Mouse (Mus musculus) neural tube, embryonic 12.5 days (tissue): ENCODE measurements around the gene Rgs10. TPM values are rescaled to one million over a fixed set of nuclear protein-coding genes. Genes with fewer than 3 reads are reported as not detected.

Experiments used
- ATAC-seq: fragments of 200-750 bp; cut with Nextera tagmentation; 2 replicates; pipeline ENCODE4 v1.8.0; 2017; ENCODE audit warnings: low read depth, mild to moderate bottlenecking, moderate TSS enrichment, moderate library complexity; ENCODE audit not compliant: low FRiP score
- H3K27ac ChIP-seq: fragments of 300-500 bp; sonication (generic); 2 replicates; pipeline ENCODE4 v1.5.1; 2016
- H3K27me3 ChIP-seq: fragments of 300-500 bp; sonication (generic); replicated peaks from 2 replicates; pipeline ENCODE4 v1.6.1; 2016; ENCODE audit warnings: mild to moderate bottlenecking
- H3K36me3 ChIP-seq: fragments of 300-500 bp; sonication (generic); 2 replicates; pipeline ENCODE4 v1.6.1; 2016; ENCODE audit warnings: mild to moderate bottlenecking
- H3K4me1 ChIP-seq: fragments of 300-500 bp; sonication (generic); 2 replicates; pipeline ENCODE4 v1.6.1; 2016
- H3K4me2 ChIP-seq: fragments of 300-500 bp; sonication (generic); replicated peaks from 2 replicates; pipeline ENCODE4 v1.6.1; 2016; ENCODE audit warnings: mild to moderate bottlenecking
- H3K4me3 ChIP-seq: fragments of 300-500 bp; sonication (generic); 2 replicates; pipeline ENCODE4 v1.5.1; 2016
- H3K9ac ChIP-seq: fragments of 300-500 bp; sonication (generic); 2 replicates; pipeline ENCODE4 v1.6.1; 2016; ENCODE audit warnings: mild to moderate bottlenecking
- H3K9me3 ChIP-seq: fragments of 300-500 bp; sonication (generic); 2 replicates; pipeline ENCODE4 v1.6.1; 2016; ENCODE audit warnings: mild to moderate bottlenecking
- WGBS: fragments of 180-500 bp; shearing (Covaris S2); methylation state at CpG from one replicate; pipeline ENCODE4 v1.1.7; 2016; 5-methylcytosine and 5-hydroxymethylcytosine counted together
- polyA plus RNA-seq: library from polyadenylated mRNA; unstranded; fragments of >200 nt; fragmentation: Nextera tagmentation; extraction: Ambion mirVana; gene quantifications from 2 replicates; pipeline ENCODE4 v1.2.1, GENCODE M21; 2016

Gene Rgs10
- 18.6 and 22.7 TPM in 2 replicates for polyA plus RNA-seq

DNA sequence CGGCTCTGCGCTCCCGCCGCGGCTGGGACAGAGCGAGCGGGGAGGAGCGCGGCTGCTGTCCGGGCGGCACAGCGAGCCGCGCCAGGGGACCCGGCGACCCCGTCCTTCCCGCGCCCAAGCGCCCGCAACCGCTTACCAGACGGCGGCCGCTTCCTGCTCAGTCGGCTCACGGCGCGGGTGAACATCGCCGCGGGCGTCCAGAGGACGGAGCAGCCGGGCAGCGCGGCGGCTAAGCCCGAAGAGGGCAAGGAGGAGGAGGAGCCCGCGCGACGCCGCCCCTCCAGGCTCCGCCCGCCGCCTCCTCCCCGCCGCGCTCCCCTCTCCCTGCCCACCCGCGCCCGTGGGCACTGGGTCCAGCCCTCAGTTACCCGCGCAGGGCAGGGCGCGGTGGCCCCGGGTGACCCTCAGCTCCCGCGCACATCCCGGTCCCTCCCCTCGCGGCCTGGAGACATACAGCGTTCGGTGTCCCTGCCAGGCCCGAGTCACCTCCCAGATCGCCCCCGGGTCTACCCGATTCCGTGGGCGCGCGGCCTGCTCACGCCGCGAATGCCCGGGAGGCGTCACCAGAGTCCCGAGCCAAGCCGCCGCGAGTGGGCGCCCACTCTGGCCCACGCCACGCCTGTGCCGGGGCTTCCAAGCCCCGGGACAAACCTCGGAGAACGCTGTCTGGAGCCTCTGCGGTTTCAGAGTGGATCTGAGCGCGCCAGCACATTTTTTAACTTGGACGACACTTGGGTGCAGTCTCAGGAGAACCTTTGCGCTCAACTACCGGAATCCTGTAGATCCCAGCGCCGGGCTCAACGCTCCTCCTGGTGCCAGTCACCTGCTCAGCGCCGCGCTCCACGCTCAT is at the start of gene Rgs10:
Gene Rgs10 (minus strand): TSS at position 829 of the 850 bp plus-strand sequence.
- Histone ChIP-seq H3K9ac (peak within 1 kb of the TSS; percentile 69), H3K4me3 (peak within 1 kb of the TSS; percentile 71), H3K9me3 (no peaks in the 10 kb centered on the region), H3K27ac (no peak within 1 kb of the TSS), H3K36me3 (no peaks in the 10 kb centered on the region), H3K27me3 (peaks cover 72% of the 10 kb centered on the region), H3K4me2 (peak within 1 kb of the TSS; percentile 98), H3K4me1 (peaks cover 14% of the 10 kb centered on the region; the same call in 1 of the 2 replicates)
- peak; percentile 76 for ATAC-seq
- under 1% methylated on average over 98 of the region's 102 CpGs for WGBS

DNA sequence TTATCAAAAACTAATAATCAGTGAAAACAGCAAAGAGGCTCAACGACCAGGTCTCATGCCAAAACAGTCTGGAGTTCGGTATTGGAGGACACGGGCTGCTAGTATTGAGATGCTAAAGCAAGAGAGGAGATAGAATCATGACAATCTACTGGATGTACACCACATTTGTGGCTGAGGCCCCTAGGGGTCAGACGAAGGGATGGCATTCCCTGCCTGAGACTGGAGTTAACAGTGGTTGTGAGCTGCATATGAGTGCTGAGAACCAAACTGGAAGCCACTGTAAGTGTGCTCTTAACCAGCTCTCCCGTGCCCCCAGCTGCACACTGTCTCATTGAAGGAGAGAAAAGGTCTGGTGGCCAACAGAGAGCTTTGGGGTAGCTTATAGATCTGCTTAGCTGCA is 43.8 kb upstream of the Rgs10 start:
- no peak overlapping the region for H3K9ac ChIP-seq
- H3K4me1 ChIP-seq: peaks cover 6% of the 10 kb centered on the region; the same call in 1 of the 2 replicates
- ATAC-seq: no peak
- no peak overlapping the region for H3K27ac ChIP-seq
- H3K4me2 ChIP-seq: peak overlapping the region; percentile 80
- no peaks in the 10 kb centered on the region for H3K27me3 ChIP-seq
- H3K9me3 ChIP-seq: no peaks in the 10 kb centered on the region
- 84% methylated on average over 5 of the region's 5 CpGs for WGBS
- H3K4me3 ChIP-seq: peak overlapping the region; percentile 38; the same call in 1 of the 2 replicates
- H3K36me3 ChIP-seq: no peaks in the 10 kb centered on the region

DNA sequence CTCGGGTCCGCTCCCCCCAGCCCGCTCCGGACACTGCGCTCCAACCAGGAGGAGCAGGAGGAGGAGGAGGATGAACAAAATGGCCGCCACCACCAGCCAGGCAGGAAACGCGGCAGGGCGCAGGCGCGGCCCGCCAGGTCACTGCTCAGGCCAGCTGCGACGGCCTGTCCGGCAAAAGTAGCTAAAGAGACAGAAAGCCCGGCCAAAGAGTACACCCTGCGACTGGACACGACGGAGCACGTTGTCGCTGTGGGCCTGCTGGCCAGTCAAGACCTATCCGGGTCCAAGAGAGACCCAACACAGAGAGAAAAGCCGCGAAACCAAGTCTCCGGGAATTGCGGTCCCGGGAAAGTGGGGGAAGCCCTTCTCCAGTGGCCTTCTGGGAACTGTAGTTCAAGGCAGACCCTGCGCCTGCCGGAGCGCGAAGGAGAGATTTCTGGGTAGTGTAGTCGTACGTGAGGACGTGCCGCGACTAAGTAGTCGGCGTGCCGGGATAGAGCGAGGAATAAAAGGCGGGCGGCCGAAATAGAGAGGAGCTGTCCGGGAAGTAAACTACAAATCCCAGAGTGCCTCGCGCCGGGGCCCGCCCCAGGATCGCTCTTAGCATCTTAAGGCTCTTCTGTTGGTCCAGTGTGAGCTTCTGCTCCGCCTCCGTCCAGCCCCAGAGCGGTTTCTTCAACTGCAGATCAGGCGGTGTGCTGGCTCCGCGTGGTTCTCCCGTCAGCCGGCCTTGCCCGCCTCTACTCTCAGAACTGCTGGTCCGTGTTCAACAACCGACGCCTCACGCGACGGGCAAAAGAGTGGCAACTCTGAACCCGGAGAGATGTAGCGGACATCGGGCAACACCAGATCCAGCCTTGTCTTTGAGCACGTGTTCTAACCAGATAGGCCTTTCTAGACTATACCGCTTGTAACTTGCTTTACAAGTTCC is 43.0 kb upstream of the Rgs10 start, which contains the start of gene Tial1:
Gene Tial1 (minus strand): TSS at position 433 of the 931 bp plus-strand sequence.
- peak within 1 kb of the TSS; percentile 80 for H3K4me2 ChIP-seq
- no peaks in the 10 kb centered on the region for H3K27me3 ChIP-seq
- ATAC-seq: peak; percentile 98
- H3K27ac ChIP-seq: peak within 1 kb of the TSS; percentile 82
- WGBS: under 1% methylated on average over 69 of the region's 69 CpGs
- peaks cover 6% of the 10 kb centered on the region; the same call in 1 of the 2 replicates for H3K4me1 ChIP-seq
- peak within 1 kb of the TSS; percentile 88 for H3K9ac ChIP-seq
- H3K9me3 ChIP-seq: no peaks in the 10 kb centered on the region
- H3K36me3 ChIP-seq: no peaks in the 10 kb centered on the region
- peak within 1 kb of the TSS; percentile 92 for H3K4me3 ChIP-seq

DNA sequence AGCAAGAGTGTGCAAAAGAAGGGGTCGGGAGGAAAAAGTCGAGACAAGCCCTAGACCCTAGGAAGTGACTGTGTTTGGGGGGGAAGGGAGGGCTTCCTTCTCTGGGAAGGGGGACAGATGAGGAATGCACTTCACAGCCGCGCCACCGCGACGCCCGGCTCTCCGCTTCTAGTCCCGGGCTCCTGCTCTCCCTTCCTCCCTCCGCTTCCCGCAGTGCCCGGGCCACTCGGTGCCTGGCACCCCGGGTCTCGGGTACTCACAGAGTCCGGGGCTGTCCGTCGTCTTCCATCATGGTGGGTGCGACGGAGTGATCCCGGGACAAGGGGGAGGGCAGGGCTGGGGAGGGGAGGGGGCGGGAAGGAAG is 42.3 kb upstream of the Rgs10 start:
- no peaks in the 10 kb centered on the region for H3K36me3 ChIP-seq
- H3K4me1 ChIP-seq: peaks cover 6% of the 10 kb centered on the region; the same call in 1 of the 2 replicates
- peak; percentile 55; the same call in 1 of the 2 replicates for ATAC-seq
- 0% methylated on average over 22 of the region's 23 CpGs for WGBS
- H3K27me3 ChIP-seq: no peaks in the 10 kb centered on the region
- peak overlapping the region; percentile 80 for H3K4me2 ChIP-seq
- peak overlapping the region; percentile 92 for H3K4me3 ChIP-seq
- H3K27ac ChIP-seq: peak overlapping the region; percentile 82
- H3K9ac ChIP-seq: peak overlapping the region; percentile 88
- H3K9me3 ChIP-seq: no peaks in the 10 kb centered on the region

DNA sequence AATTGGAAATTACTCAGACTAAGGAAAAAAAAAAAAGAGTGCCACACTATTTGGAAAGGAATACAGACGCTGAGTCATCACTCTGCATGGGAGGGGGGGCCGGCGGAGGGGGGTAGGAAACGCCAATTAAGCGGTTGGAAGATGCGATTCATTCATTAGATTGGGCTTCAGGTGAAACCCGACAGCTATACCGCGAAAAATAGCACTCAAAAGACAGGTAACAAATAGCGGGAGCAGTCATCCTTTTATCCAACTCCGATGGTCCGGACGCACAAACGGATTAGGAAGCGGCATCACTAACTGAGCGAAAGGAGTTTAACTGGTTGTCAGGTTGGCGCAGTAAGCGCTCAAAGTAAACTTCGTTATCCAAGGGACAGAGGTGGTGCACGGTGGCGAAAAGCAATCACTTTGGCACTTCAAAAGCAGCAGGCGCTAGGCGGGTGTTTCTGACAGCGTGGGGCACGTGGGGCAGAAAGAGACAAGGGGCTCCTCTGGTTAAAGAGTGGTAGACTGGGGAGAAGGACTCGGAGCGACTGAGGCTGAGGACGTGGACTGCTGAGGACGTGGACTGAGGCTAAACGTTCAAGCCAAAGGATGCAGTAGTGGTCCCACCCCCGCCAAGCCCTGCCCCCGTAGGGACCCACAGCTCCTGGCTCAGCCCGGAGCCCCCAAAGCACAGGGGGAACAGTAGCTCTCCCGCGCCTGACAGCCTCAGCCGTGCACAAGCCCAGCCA is 41.7 kb upstream of the Rgs10 start:
- WGBS: 1% methylated on average over 36 of the region's 36 CpGs
- peak overlapping the region; percentile 92 for H3K4me3 ChIP-seq
- H3K4me2 ChIP-seq: peak overlapping the region; percentile 80
- H3K9ac ChIP-seq: peak overlapping the region; percentile 88
- peak overlapping the region; percentile 82 for H3K27ac ChIP-seq
- ATAC-seq: no peak; the same call in 1 of the 2 replicates
- H3K27me3 ChIP-seq: no peaks in the 10 kb centered on the region
- no peaks in the 10 kb centered on the region for H3K36me3 ChIP-seq
- no peaks in the 10 kb centered on the region for H3K9me3 ChIP-seq
- H3K4me1 ChIP-seq: peaks cover 6% of the 10 kb centered on the region; the same call in 1 of the 2 replicates

DNA sequence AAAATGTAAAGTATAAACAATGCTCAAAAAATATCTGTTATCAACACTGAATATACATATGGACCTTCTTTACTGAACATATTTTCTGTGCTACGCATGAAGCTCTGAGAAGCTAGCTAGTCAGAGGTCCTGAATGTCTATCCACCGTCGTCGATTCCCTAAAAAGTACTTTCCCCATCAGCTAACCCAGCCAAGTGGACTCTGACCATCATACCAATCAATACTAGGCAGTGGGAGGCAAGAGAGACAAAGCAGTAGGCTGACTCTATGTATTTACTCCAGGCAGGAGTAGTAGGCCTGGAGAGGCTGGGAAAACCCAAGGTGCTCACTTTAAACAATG is 41.2 kb upstream of the Rgs10 start:
- Histone ChIP-seq H3K9ac (peak overlapping the region; percentile 88), H3K27ac (no peak overlapping the region), H3K27me3 (no peaks in the 10 kb centered on the region), H3K4me2 (peak overlapping the region; percentile 80), H3K36me3 (0 out of 2 replicates have a peak, but pooled peaks cover 1% of the 10 kb centered on the region), H3K4me3 (peak overlapping the region; percentile 92), H3K4me1 (peaks cover 6% of the 10 kb centered on the region; the same call in 1 of the 2 replicates), H3K9me3 (no peaks in the 10 kb centered on the region)
- ATAC-seq: no peak
- 18% methylated on average over 4 of the region's 4 CpGs for WGBS

DNA sequence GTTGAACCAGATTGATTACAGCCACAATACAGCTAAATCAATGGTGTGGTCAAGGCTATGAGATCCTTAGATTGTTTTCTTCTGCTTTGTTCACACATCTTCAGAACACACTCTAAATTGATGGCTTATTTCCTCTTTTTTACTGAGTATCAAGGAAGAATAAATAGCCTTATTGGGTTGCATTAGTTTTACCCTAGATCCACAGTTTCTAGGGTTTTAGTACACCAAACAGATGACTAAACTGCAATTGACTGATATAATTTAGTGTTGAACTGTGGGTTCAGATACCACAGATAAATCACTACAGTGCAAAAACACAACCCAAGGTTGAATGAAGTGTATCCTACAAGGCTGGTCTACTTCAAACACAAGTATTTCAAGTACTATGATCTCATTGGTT is 39.5 kb upstream of the Rgs10 start:
- Histone ChIP-seq H3K4me3 (no peak overlapping the region), H3K9ac (no peak overlapping the region), H3K4me1 (peaks cover 6% of the 10 kb centered on the region; the same call in 1 of the 2 replicates), H3K36me3 (peaks cover 13% of the 10 kb centered on the region), H3K27ac (no peak overlapping the region), H3K27me3 (no peaks in the 10 kb centered on the region), H3K9me3 (no peaks in the 10 kb centered on the region), H3K4me2 (no peak overlapping the region)
- no peak for ATAC-seq

DNA sequence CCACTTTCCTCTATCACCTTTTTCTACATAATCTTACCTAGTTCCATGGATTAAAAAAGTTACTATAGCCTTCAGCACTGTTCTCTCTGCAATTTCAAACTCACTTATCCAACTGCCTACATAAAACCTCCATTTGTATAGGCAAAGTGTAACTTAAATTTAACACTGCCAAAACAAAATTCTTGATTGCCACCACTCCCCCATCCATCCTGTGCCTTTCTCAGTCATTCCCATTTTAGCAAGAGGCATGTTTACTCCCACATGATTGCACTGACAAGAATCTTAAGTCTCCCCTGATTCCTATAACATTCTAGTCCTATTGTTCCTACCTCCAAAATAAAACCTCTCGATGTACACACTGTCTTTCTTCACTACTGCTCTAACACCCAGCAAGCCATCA is 34.2 kb upstream of the Rgs10 start:
- no peak for ATAC-seq
- H3K27ac ChIP-seq: no peak overlapping the region
- 94% methylated on average over 1 of the region's 1 CpGs for WGBS
- H3K4me2 ChIP-seq: no peak overlapping the region
- no peak overlapping the region for H3K4me3 ChIP-seq
- peaks cover 24% of the 10 kb centered on the region for H3K36me3 ChIP-seq
- no peaks in the 10 kb centered on the region for H3K27me3 ChIP-seq
- H3K9ac ChIP-seq: no peak overlapping the region
- no peaks in the 10 kb centered on the region; the same call in 1 of the 2 replicates for H3K4me1 ChIP-seq
- no peaks in the 10 kb centered on the region for H3K9me3 ChIP-seq

DNA sequence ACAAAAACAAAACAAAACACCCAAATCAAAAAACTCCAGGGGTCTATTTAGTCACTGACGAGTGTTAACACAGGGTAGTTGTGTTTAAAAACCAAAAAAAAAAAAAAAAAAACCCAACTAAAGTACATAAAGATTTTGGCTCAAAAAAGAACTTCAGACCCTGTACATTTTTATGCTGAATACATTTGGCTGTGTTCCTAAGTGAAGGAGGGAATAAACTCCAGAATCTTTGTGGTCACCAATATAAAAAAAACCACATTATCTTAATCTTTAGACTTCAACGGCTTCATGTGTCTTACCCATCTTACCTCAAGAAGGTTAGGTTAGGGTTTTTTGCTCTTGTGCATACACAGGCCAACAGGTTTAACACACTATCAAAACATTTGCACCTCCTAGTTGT is 22.0 kb upstream of the Rgs10 start:
- H3K27ac ChIP-seq: no peak overlapping the region

DNA sequence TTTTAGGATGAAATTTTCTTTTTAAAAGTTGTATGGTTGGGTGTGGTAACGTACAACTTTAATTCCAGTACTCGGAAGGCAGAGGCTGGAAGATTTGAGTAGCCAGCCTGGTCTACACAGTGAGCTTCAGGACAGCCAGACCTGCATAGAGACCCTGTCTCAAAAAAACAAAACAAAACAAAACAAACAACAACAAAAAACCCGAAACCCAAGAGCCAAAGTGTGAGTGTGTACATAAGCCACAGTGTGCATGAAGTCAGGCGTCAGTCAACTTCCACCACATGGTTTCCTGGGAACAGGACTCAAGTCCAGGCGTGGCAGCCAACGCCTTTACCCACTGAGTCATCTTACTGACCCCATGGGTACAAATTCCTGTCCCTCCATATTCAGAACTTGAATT is 20.7 kb upstream of the Rgs10 start:
- H3K27ac ChIP-seq: no peak overlapping the region
- 93% methylated on average over 6 of the region's 6 CpGs for WGBS
- H3K4me1 ChIP-seq: no peaks in the 10 kb centered on the region
- no peaks in the 10 kb centered on the region for H3K27me3 ChIP-seq
- H3K9ac ChIP-seq: no peak overlapping the region
- ATAC-seq: no peak
- no peak overlapping the region for H3K4me2 ChIP-seq
- H3K36me3 ChIP-seq: peaks cover 26% of the 10 kb centered on the region
- no peaks in the 10 kb centered on the region for H3K9me3 ChIP-seq
- no peak overlapping the region for H3K4me3 ChIP-seq

More for the DNA sequence above, 22.0 kb upstream of the Rgs10 start:
- Histone ChIP-seq H3K9ac (no peak overlapping the region), H3K9me3 (no peaks in the 10 kb centered on the region), H3K4me1 (no peaks in the 10 kb centered on the region), H3K27me3 (no peaks in the 10 kb centered on the region), H3K4me2 (no peak overlapping the region), H3K36me3 (peaks cover 39% of the 10 kb centered on the region), H3K4me3 (no peak overlapping the region)
- ATAC-seq: no peak
- WGBS: 95% methylated on average over 2 of the region's 2 CpGs

DNA sequence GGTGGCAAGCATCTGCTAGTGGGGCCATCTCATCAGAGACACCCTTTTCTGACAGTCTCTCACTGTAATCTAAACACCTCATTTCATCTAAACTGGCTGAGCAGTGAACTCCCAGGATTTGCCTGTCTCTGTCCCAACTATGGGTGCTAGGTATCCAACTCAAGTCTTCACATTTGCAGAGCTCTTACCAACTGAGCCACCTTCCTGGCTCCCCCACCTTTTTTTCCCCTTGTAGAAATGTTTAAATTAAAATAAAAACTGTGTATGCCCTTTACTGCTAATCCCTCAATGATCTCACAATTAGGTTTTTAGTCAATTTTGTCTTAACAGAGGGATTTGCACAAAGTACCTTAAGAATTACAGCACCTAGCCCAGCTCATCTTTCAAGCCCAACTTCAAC is 19.6 kb upstream of the Rgs10 start:
- no peak overlapping the region for H3K27ac ChIP-seq
- peaks cover 16% of the 10 kb centered on the region for H3K36me3 ChIP-seq
- H3K9ac ChIP-seq: no peak overlapping the region
- H3K9me3 ChIP-seq: no peaks in the 10 kb centered on the region
- no peak overlapping the region for H3K4me3 ChIP-seq
- H3K4me1 ChIP-seq: no peaks in the 10 kb centered on the region
- no peaks in the 10 kb centered on the region for H3K27me3 ChIP-seq
- no peak for ATAC-seq
- no peak overlapping the region for H3K4me2 ChIP-seq
